Mouse (Mus musculus) embryonic facial prominence, embryonic 12.5 days (tissue): ENCODE data around the gene Slc22a12. TPM values are rescaled to one million over a fixed set of nuclear protein-coding genes. Genes with fewer than 3 reads are reported as not detected.

Experiments
- ATAC-seq: fragments of 200-750 bp; cut with Nextera tagmentation; 2 replicates; pipeline ENCODE4 v1.8.0; 2017; ENCODE audit not compliant: insufficient number of reproducible peaks, insufficient read depth, low FRiP score, low TSS enrichment
- H3K27ac ChIP-seq: fragments of 300-500 bp; sonication (generic); 2 replicates; pipeline ENCODE4 v1.5.1; 2016; ENCODE audit warnings: mild to moderate bottlenecking
- H3K27me3 ChIP-seq: fragments of 300-500 bp; sonication (generic); 2 replicates; pipeline ENCODE4 v1.6.1; 2016; ENCODE audit warnings: mild to moderate bottlenecking, moderate library complexity
- H3K36me3 ChIP-seq: fragments of 300-500 bp; sonication (generic); 2 replicates; pipeline ENCODE4 v1.6.1; 2016; ENCODE audit warnings: mild to moderate bottlenecking
- H3K4me1 ChIP-seq: fragments of 300-500 bp; sonication (generic); 2 replicates; pipeline ENCODE4 v1.6.1; 2016
- H3K4me2 ChIP-seq: fragments of 300-500 bp; sonication (generic); replicated peaks from 2 replicates; pipeline ENCODE4 v1.6.1; 2016; ENCODE audit warnings: mild to moderate bottlenecking, moderate library complexity
- H3K4me3 ChIP-seq: fragments of 300-500 bp; sonication (generic); 2 replicates; pipeline ENCODE4 v1.5.1; 2016; ENCODE audit warnings: mild to moderate bottlenecking
- H3K9ac ChIP-seq: fragments of 300-500 bp; sonication (generic); 2 replicates; pipeline ENCODE4 v1.6.1; 2016; ENCODE audit warnings: mild to moderate bottlenecking, moderate library complexity
- H3K9me3 ChIP-seq: fragments of 300-500 bp; sonication (generic); 2 replicates; pipeline ENCODE4 v1.6.1; 2016; ENCODE audit warnings: mild to moderate bottlenecking, moderate library complexity
- WGBS: fragments of 180-500 bp; shearing (Covaris S2); methylation state at CpG from one replicate; pipeline ENCODE4 v1.1.7; 2016; 5-methylcytosine and 5-hydroxymethylcytosine counted together
- polyA plus RNA-seq: library from polyadenylated mRNA; unstranded; fragments of >200 nt; fragmentation: Nextera tagmentation; extraction: Ambion mirVana; gene quantifications from 2 replicates; pipeline ENCODE4 v1.2.1, GENCODE M21; 2016

Slc22a12 gene
- polyA plus RNA-seq, 1 experiment from 2014 or later = not detected

DNA sequence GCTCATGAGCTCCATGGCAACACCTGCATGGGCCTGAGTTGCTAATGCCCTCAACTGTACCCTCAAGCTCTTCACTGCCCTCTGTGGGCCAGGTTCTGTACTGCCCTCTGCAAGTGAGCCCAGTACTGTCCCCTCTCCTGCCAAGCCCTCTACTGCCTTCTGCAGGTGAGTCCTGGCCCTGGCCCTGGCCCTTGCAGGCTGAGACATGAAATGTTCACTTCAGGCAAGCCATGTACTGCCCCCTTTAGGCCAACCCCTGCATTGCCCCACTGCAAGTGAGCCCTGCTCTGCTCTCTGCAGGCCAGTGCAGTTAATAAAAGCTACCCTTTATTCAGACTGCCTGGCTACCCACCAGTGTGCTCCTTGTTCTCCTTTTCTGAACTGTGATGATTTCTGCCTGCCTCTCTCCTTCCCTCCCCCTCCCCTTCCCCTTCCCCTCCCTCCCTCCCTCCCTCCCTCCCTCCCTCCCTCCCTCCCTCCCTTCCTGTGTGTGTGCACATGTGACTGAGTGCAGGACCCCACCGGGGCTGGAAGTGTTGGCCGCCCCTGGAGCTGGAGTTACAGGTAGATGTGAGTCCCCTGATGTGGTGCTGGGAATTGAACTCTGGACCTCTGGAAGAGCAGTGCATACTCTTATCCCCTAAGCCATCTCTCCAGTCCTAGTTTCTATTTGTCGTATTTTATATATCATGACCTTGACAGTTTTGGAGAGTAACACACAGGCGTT is 9.6 kb upstream of the Slc22a12 start:
- WGBS = 79% methylated on average over 4 of the region's 4 CpGs
- H3K4me1 ChIP-seq = peaks cover 8% of the 10 kb centered on the region; the same call in 1 of the 2 replicates
- H3K4me2 ChIP-seq = no peak overlapping the region
- H3K9ac ChIP-seq = no peak overlapping the region
- H3K27ac ChIP-seq = no peak overlapping the region
- no peak overlapping the region for H3K4me3 ChIP-seq
- no peaks in the 10 kb centered on the region for H3K9me3 ChIP-seq
- no peaks in the 10 kb centered on the region for H3K27me3 ChIP-seq
- no peaks in the 10 kb centered on the region for H3K36me3 ChIP-seq
- no peak for ATAC-seq

- no peak overlapping the region for H3K27ac ChIP-seq
- WGBS = 65% methylated on average over 4 of the region's 4 CpGs
- no peak for ATAC-seq
These were observed 8.4 kb upstream of the Slc22a12 start for GRCm38 (mm10) chr19:6551215-6551614.

DNA sequence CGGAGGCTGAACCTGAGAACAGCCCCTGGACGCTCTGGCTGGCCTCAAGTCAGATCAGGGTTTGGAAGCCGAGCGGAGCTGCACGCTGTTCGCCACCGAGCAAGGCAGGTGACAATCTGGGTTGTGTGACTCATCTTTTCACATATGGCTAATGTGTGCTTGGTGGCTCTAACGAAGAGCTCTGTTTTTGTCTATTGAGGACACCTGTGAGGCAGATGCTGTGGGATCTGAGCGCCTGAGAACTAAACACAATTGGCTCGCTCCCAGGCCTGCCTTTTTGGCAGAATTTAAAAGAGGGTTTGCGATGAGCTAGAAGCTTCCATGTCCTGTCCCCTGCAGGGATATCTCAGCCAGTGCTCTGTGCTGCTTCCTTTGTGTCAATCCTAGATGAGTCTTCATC is 6.7 kb upstream of the Slc22a12 start:
- H3K4me1 ChIP-seq = peaks cover 8% of the 10 kb centered on the region; the same call in 1 of the 2 replicates
- no peak overlapping the region for H3K4me3 ChIP-seq
- H3K36me3 ChIP-seq = no peaks in the 10 kb centered on the region
- 77% methylated on average over 11 of the region's 11 CpGs for WGBS
- 0 out of 2 replicates have a peak, but pooled peaks cover 4% of the 10 kb centered on the region for H3K9me3 ChIP-seq
- H3K9ac ChIP-seq = no peak overlapping the region
- H3K27ac ChIP-seq = no peak overlapping the region
- no peak overlapping the region for H3K4me2 ChIP-seq
- no peak for ATAC-seq
- no peaks in the 10 kb centered on the region for H3K27me3 ChIP-seq

More at GRCm38 (mm10) chr19:6551215-6551614, 8.4 kb upstream of the Slc22a12 start:
- no peak overlapping the region for H3K4me2 ChIP-seq
- H3K4me3 ChIP-seq = no peak overlapping the region
- H3K9me3 ChIP-seq = no peaks in the 10 kb centered on the region
- no peaks in the 10 kb centered on the region for H3K27me3 ChIP-seq
- H3K36me3 ChIP-seq = no peaks in the 10 kb centered on the region
- no peak overlapping the region for H3K9ac ChIP-seq
- peaks cover 8% of the 10 kb centered on the region; the same call in 1 of the 2 replicates for H3K4me1 ChIP-seq

GRCm38 (mm10) chr19:6548431-6549410 is 5.9 kb upstream of the Slc22a12 start:
- Histone ChIP-seq H3K27me3 (no peaks in the 10 kb centered on the region), H3K27ac (no peak overlapping the region), H3K4me1 (0 out of 2 replicates have a peak, but pooled peaks cover under 1% of the 10 kb centered on the region), H3K4me2 (no peak overlapping the region), H3K9me3 (0 out of 2 replicates have a peak, but pooled peaks cover 5% of the 10 kb centered on the region), H3K36me3 (no peaks in the 10 kb centered on the region), H3K4me3 (no peak overlapping the region), H3K9ac (no peak overlapping the region)
- 74% methylated on average over 16 of the region's 16 CpGs for WGBS
- ATAC-seq = no peak

DNA sequence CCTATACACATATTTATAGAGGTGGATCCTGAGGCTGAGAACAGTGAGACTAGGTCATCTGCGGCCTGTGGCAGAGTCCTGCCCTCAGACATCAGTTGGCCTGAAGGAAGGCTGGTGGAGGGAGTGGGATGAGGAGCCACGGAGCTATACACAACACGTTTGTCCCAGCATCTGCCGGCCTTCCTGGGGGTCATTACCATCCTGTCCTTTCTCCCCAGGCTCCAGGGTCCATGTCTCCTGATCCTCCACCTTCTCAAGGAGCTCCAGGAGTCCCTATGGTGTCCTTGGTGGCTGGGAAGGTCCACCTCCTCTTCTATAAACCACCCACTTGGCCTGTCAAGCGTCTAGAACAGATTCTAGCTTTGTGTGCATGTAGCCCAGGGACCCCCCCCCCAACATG is 5.0 kb upstream of the Slc22a12 start:
- H3K27me3 ChIP-seq = no peaks in the 10 kb centered on the region
- no peak overlapping the region for H3K4me2 ChIP-seq
- H3K27ac ChIP-seq = no peak overlapping the region
- ATAC-seq = no peak
- H3K9me3 ChIP-seq = 0 out of 2 replicates have a peak, but pooled peaks cover 5% of the 10 kb centered on the region
- no peaks in the 10 kb centered on the region for H3K4me1 ChIP-seq
- no peak overlapping the region for H3K9ac ChIP-seq
- H3K36me3 ChIP-seq = no peaks in the 10 kb centered on the region
- WGBS = 81% methylated on average over 5 of the region's 5 CpGs
- no peak overlapping the region for H3K4me3 ChIP-seq

- Histone ChIP-seq H3K4me2 (no peak overlapping the region), H3K27me3 (no peaks in the 10 kb centered on the region), H3K9me3 (0 out of 2 replicates have a peak, but pooled peaks cover 5% of the 10 kb centered on the region), H3K27ac (no peak overlapping the region), H3K36me3 (no peaks in the 10 kb centered on the region), H3K4me1 (no peaks in the 10 kb centered on the region), H3K9ac (no peak overlapping the region), H3K4me3 (no peak overlapping the region)
- 70% methylated on average over 1 of the region's 1 CpGs for WGBS
- no peak for ATAC-seq
These were observed 3.3 kb upstream of the Slc22a12 start for GRCm38 (mm10) chr19:6546096-6546495.

GRCm38 (mm10) chr19:6545481-6545880 is 2.6 kb upstream of the Slc22a12 start:
- no peak overlapping the region for H3K4me3 ChIP-seq
- no peaks in the 10 kb centered on the region for H3K36me3 ChIP-seq
- H3K9me3 ChIP-seq = 0 out of 2 replicates have a peak, but pooled peaks cover 5% of the 10 kb centered on the region
- WGBS = 93% methylated on average over 5 of the region's 5 CpGs
- no peak for ATAC-seq
- no peaks in the 10 kb centered on the region for H3K4me1 ChIP-seq
- no peaks in the 10 kb centered on the region for H3K27me3 ChIP-seq
- H3K27ac ChIP-seq = no peak overlapping the region
- H3K9ac ChIP-seq = no peak overlapping the region
- H3K4me2 ChIP-seq = no peak overlapping the region

DNA sequence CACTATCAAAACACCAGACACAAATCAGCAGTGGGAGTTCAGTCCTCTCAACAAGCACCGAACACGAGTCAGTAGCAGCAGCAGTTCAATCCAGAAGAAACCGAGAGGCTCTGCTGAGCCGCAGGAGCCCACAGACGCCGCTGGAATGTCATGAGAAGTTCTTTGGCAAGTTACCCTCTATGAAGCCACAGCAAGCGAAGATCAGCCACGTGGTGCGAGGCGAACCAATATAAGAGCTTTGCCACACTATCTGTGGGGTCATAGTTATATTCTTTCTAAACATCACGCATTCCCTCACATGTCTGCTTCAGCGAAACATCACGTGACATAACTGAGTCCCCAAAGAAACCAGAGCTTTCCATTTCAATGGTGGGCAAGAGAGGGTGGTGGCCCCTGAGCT is 1.9 kb upstream of the Slc22a12 start:
- ATAC-seq = no peak
- no peak overlapping the region for H3K4me3 ChIP-seq
- no peak overlapping the region for H3K27ac ChIP-seq
- H3K4me1 ChIP-seq = no peaks in the 10 kb centered on the region
- H3K27me3 ChIP-seq = no peaks in the 10 kb centered on the region
- H3K36me3 ChIP-seq = no peaks in the 10 kb centered on the region
- no peak overlapping the region for H3K9ac ChIP-seq
- H3K4me2 ChIP-seq = no peak overlapping the region
- H3K9me3 ChIP-seq = 0 out of 2 replicates have a peak, but pooled peaks cover 5% of the 10 kb centered on the region
- 80% methylated on average over 13 of the region's 13 CpGs for WGBS

- no peaks in the 10 kb centered on the region for H3K27me3 ChIP-seq
- H3K4me2 ChIP-seq = no peak overlapping the region
- 40% methylated on average over 7 of the region's 7 CpGs for WGBS
- no peaks in the 10 kb centered on the region for H3K4me1 ChIP-seq
- ATAC-seq = no peak
- no peaks in the 10 kb centered on the region for H3K36me3 ChIP-seq
- no peak overlapping the region for H3K4me3 ChIP-seq
- H3K27ac ChIP-seq = no peak overlapping the region
- H3K9me3 ChIP-seq = 0 out of 2 replicates have a peak, but pooled peaks cover 5% of the 10 kb centered on the region
- no peak overlapping the region for H3K9ac ChIP-seq
These were observed 686 bp upstream of the Slc22a12 start for GRCm38 (mm10) chr19:6543518-6543917.

GRCm38 (mm10) chr19:6543035-6543383 is 177 bp upstream of the Slc22a12 start:
- Histone ChIP-seq H3K4me3 (no peak overlapping the region), H3K36me3 (no peaks in the 10 kb centered on the region), H3K4me2 (no peak overlapping the region), H3K9me3 (0 out of 2 replicates have a peak, but pooled peaks cover 5% of the 10 kb centered on the region), H3K4me1 (no peaks in the 10 kb centered on the region), H3K27ac (no peak overlapping the region), H3K27me3 (no peaks in the 10 kb centered on the region), H3K9ac (no peak overlapping the region)
- WGBS = 90% methylated on average over 6 of the region's 6 CpGs
- ATAC-seq = no peak

DNA sequence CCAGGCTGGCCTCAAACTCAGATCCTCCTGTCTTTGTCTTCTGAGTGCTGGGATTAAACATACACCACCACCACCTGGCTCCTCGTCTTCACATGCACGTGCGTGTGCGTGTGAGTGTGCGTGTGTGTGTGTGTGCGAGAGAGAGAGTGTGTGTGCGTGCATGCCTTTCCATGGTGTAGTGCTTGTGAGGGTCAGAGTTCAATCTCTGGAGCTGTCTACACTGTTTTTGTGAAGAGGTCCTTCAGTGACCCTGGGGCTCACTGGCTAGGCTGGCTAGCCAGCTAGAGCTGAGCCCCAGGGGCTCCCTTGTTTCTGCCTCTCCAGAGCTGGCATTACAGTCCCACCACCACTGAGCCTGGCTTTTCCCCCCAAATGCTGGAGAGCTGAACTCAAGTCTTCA is 1.3 kb downstream of the Slc22a12 start:
- Histone ChIP-seq H3K27me3 (no peaks in the 10 kb centered on the region; the same call in 1 of the 2 replicates), H3K4me3 (no peak overlapping the region), H3K36me3 (no peaks in the 10 kb centered on the region), H3K9ac (no peak overlapping the region), H3K4me2 (no peak overlapping the region), H3K4me1 (no peaks in the 10 kb centered on the region), H3K9me3 (0 out of 2 replicates have a peak, but pooled peaks cover 5% of the 10 kb centered on the region), H3K27ac (no peak overlapping the region)
- WGBS = 86% methylated on average over 7 of the region's 7 CpGs
- ATAC-seq = no peak
